ENCODE assay signal across 19 mouse cellular contexts in genomic region chr7:36877686-36878085, GRCm38 (mm10).
DNase-seq lines count a peak whose midpoint lies in the region; ATAC-seq and TF ChIP-seq lines count a peak whose summit lies in the region.
"Had no signal": no experiment of that assay in that cellular context is flagged by ENCODE, and none has a peak within 500 bp of the region (broad histone marks: within the 10 kb centered on the region; RNA-seq: fewer than 3 reads in every experiment).

No protein-coding gene starts in this region.

- no peak overlapping the region for H3K4me3 ChIP-seq in kidney, embryonic 16.5 days (ENCODE audit: low read length)
- H3K4me3 ChIP-seq in embryonic facial prominence, embryonic 11.5 days (ENCODE audit: low read depth, low read length) = no peak overlapping the region
- H3K4me3 ChIP-seq in neural tube, embryonic 13.5 days = no peak overlapping the region
- H3K4me3 ChIP-seq in intestine, postnatal 0 days (ENCODE audit: low read depth, low read length) = no peak overlapping the region
- H3K4me3 ChIP-seq: embryonic facial prominence, embryonic 12.5 days; erythroblast, embryonic 14.5 days; forebrain, embryonic 15.5 days; hindbrain, embryonic 15.5 days; liver, embryonic 15.5 days had no signal

- no peak overlapping the region for H3K27ac ChIP-seq in kidney, embryonic 16.5 days (ENCODE audit: low read length)
- no peak overlapping the region for H3K27ac ChIP-seq in embryonic facial prominence, embryonic 11.5 days (replicated peaks; ENCODE audit: low read depth, low read length)
- H3K27ac ChIP-seq in neural tube, embryonic 13.5 days (replicated peaks) = peak overlapping the region; percentile 23; the same call in 1 of the 2 replicates
- H3K27ac ChIP-seq in intestine, postnatal 0 days (ENCODE audit: low read depth, low read length) = no peak overlapping the region
- H3K27ac ChIP-seq: embryonic facial prominence, embryonic 12.5 days; forebrain, embryonic 15.5 days; hindbrain, embryonic 15.5 days; liver, embryonic 15.5 days had no signal

- TF ChIP-seq CTCF in intestine, postnatal 0 days (IDR thresholded peaks at IDR 0.05; ENCODE audit: low read depth) = no peak

- 14% methylated on average over 7 of the region's 7 CpGs for WGBS in kidney, embryonic 16.5 days
- 21% methylated on average over 7 of the region's 7 CpGs for WGBS in embryonic facial prominence, embryonic 11.5 days
- WGBS in neural tube, embryonic 13.5 days = 2% methylated on average over 7 of the region's 7 CpGs
- WGBS in intestine, postnatal 0 days = 26% methylated on average over 7 of the region's 7 CpGs

- H3K4me2 ChIP-seq in kidney, embryonic 16.5 days (replicated peaks; ENCODE audit: low read depth, low read length) = no peak overlapping the region
- H3K4me2 ChIP-seq in embryonic facial prominence, embryonic 11.5 days (ENCODE audit: low read depth, low read length) = no peak overlapping the region
- H3K4me2 ChIP-seq in neural tube, embryonic 13.5 days = no peak overlapping the region
- no peak overlapping the region for H3K4me2 ChIP-seq in intestine, postnatal 0 days (replicated peaks; ENCODE audit: low read depth)
- H3K4me2 ChIP-seq: embryonic facial prominence, embryonic 12.5 days; forebrain, embryonic 15.5 days; hindbrain, embryonic 15.5 days; liver, embryonic 15.5 days had no signal

- no peaks in the 10 kb centered on the region for H3K27me3 ChIP-seq in kidney, embryonic 16.5 days (ENCODE audit: insufficient read depth, low read length)
- H3K27me3 ChIP-seq in embryonic facial prominence, embryonic 11.5 days (ENCODE audit: control insufficient read depth, insufficient read depth, low read length) = no peaks in the 10 kb centered on the region
- H3K27me3 ChIP-seq in neural tube, embryonic 13.5 days = no peaks in the 10 kb centered on the region
- no peaks in the 10 kb centered on the region for H3K27me3 ChIP-seq in intestine, postnatal 0 days (replicated peaks; ENCODE audit: control insufficient read depth, insufficient read depth, low read length)
- H3K27me3 ChIP-seq: embryonic facial prominence, embryonic 12.5 days; forebrain, embryonic 15.5 days; hindbrain, embryonic 15.5 days; liver, embryonic 15.5 days had no signal

- no peak for ATAC-seq in kidney, embryonic 16.5 days (ENCODE audit: low FRiP score, low TSS enrichment)
- ATAC-seq in embryonic facial prominence, embryonic 11.5 days (replicated peaks; ENCODE audit: insufficient number of reproducible peaks, low FRiP score, low TSS enrichment, low read depth) = no peak
- ATAC-seq in neural tube, embryonic 13.5 days (ENCODE audit: low read depth) = no peak
- ATAC-seq in intestine, postnatal 0 days = no peak
- ATAC-seq: forebrain, embryonic 15.5 days; Patski had no signal

- no peaks in the 10 kb centered on the region for H3K9me3 ChIP-seq in kidney, embryonic 16.5 days (ENCODE audit: low read length)
- no peaks in the 10 kb centered on the region for H3K9me3 ChIP-seq in embryonic facial prominence, embryonic 11.5 days (replicated peaks; ENCODE audit: control insufficient read depth, low read length)
- H3K9me3 ChIP-seq in neural tube, embryonic 13.5 days = no peaks in the 10 kb centered on the region
- H3K9me3 ChIP-seq in intestine, postnatal 0 days (ENCODE audit: control insufficient read depth) = no peaks in the 10 kb centered on the region
- H3K9me3 ChIP-seq: embryonic facial prominence, embryonic 12.5 days; forebrain, embryonic 15.5 days; hindbrain, embryonic 15.5 days; liver, embryonic 15.5 days had no signal

- no peak for DNase-seq in kidney, postnatal 14 days
- DNase-seq in embryo, embryonic 11 days = peak; percentile 73
- peak; percentile 8 for DNase-seq in embryonic facial prominence, embryonic 11.5 days (ENCODE audit: low spot score)
- no peak for DNase-seq in cerebellum, postnatal 25 days
- DNase-seq: adrenal gland, adult 8-10 months; cerebellum, adult 9-10 months; kidney, adult 11 months; kidney, postnatal 25 days; lung, postnatal 10 days; thymus, postnatal 25 days had no signal

- no peaks in the 10 kb centered on the region for H3K36me3 ChIP-seq in kidney, embryonic 16.5 days (ENCODE audit: insufficient read depth, low read length)
- H3K36me3 ChIP-seq in embryonic facial prominence, embryonic 11.5 days (replicated peaks; ENCODE audit: control insufficient read depth, insufficient read depth, low read depth, low read length) = no peaks in the 10 kb centered on the region
- no peaks in the 10 kb centered on the region for H3K36me3 ChIP-seq in neural tube, embryonic 13.5 days
- no peaks in the 10 kb centered on the region for H3K36me3 ChIP-seq in intestine, postnatal 0 days (ENCODE audit: control insufficient read depth, insufficient read depth)
- H3K36me3 ChIP-seq: embryonic facial prominence, embryonic 12.5 days; forebrain, embryonic 15.5 days; hindbrain, embryonic 15.5 days; liver, embryonic 15.5 days had no signal

- H3K4me1 ChIP-seq in kidney, embryonic 16.5 days (ENCODE audit: insufficient read depth, low read length) = peaks cover 11% of the 10 kb centered on the region
- H3K4me1 ChIP-seq in embryonic facial prominence, embryonic 11.5 days (ENCODE audit: control insufficient read depth, insufficient read depth, low read length) = no peaks in the 10 kb centered on the region
- H3K4me1 ChIP-seq in neural tube, embryonic 13.5 days (replicated peaks) = peaks cover 46% of the 10 kb centered on the region
- no peaks in the 10 kb centered on the region for H3K4me1 ChIP-seq in intestine, postnatal 0 days (replicated peaks; ENCODE audit: control insufficient read depth, insufficient read depth, low read length)
- H3K4me1 ChIP-seq: forebrain, embryonic 15.5 days; liver, embryonic 15.5 days had no signal

- H3K9ac ChIP-seq in kidney, embryonic 16.5 days (replicated peaks; ENCODE audit: low read length) = 0 out of 2 replicates have a peak overlapping the region, but pooled peaks have one; percentile 24
- H3K9ac ChIP-seq in embryonic facial prominence, embryonic 11.5 days (replicated peaks; ENCODE audit: low read length) = no peak overlapping the region
- peak overlapping the region; percentile 19; the same call in 1 of the 2 replicates for H3K9ac ChIP-seq in neural tube, embryonic 13.5 days
- H3K9ac ChIP-seq in intestine, postnatal 0 days (ENCODE audit: low read depth, low read length) = no peak overlapping the region
- H3K9ac ChIP-seq: embryonic facial prominence, embryonic 12.5 days; forebrain, embryonic 15.5 days; hindbrain, embryonic 15.5 days; liver, embryonic 15.5 days had no signal

Comparison
In these comparisons a context has a peak if more than half of its experiments do, and no peak if none do; other contexts are left out.
1. H3K9ac ChIP-seq: peak in kidney, embryonic 16.5 days (single experiment) and neural tube, embryonic 13.5 days (single experiment); none in embryonic facial prominence, embryonic 11.5 days (single experiment) and intestine, postnatal 0 days (single experiment).
2. DNase-seq: peak in embryo, embryonic 11 days (single experiment) and embryonic facial prominence, embryonic 11.5 days (single experiment); none in kidney, postnatal 14 days (single experiment) and cerebellum, postnatal 25 days (0 of 2).